Mouse (Mus musculus) CH12.LX (cell line): ENCODE results near the gene Upf1. TPM values are rescaled to one million over a fixed set of nuclear protein-coding genes. Genes with fewer than 3 reads are reported as not detected.

Source experiments
- DNase-seq: peaks from one replicate; pipeline ENCODE4 v3.0.0-alpha.2; 2013; ENCODE audit errors: extremely low read depth
- H3K27ac ChIP-seq: 2 replicates; pipeline ENCODE4 v1.5.1; 2012; ENCODE audit warnings: low read depth, mild to moderate bottlenecking, control low read depth, moderate library complexity; ENCODE audit not compliant: insufficient read depth
- H3K27me3 ChIP-seq: replicated peaks from 2 replicates; pipeline ENCODE3; 2012; ENCODE audit warnings: inconsistent platforms
- H3K36me3 ChIP-seq, 2 experiments: replicated peaks in 1 of 2; 2 replicates each; pipeline versions ENCODE3 to v1.6.1; 2012; ENCODE audit warnings: inconsistent platforms in 1 of 2, low read length in 1 of 2, mild to moderate bottlenecking in 1 of 2, mixed read lengths in 1 of 2, moderate library complexity in 1 of 2; ENCODE audit not compliant: control insufficient read depth in 1 of 2, insufficient read depth in 1 of 2
- H3K4me1 ChIP-seq, 2 experiments: 2 replicates each; pipeline ENCODE4 v1.6.1; 2012; ENCODE audit warnings: inconsistent platforms in 1 of 2, moderate library complexity in 1 of 2; ENCODE audit not compliant: insufficient read depth in 2 of 2, control insufficient read depth in 1 of 2
- H3K4me2 ChIP-seq: 2 replicates; pipeline ENCODE4 v1.6.1; 2012; ENCODE audit warnings: low read depth, mild to moderate bottlenecking, control low read depth; ENCODE audit not compliant: poor library complexity, insufficient read depth, severe bottlenecking
- H3K4me3 ChIP-seq, 3 experiments: fragments of 150-350 bp in 1 of 3; sonication (generic) in 1 of 3; replicated peaks in 1 of 3; 2 replicates each; pipeline versions ENCODE3 to v1.5.1; 2011 to 2012; ENCODE audit warnings: low read depth in 2 of 3, low read length in 2 of 3, mild to moderate bottlenecking in 2 of 3, moderate library complexity in 2 of 3, control low read depth in 1 of 3, improper control_type of control experiment in 1 of 3, inconsistent platforms in 1 of 3, mixed read lengths in 1 of 3; ENCODE audit not compliant: poor library complexity in 1 of 3
- H3K79me2 ChIP-seq: replicated peaks from 2 replicates; pipeline ENCODE4 v1.6.1; 2012; ENCODE audit warnings: mild to moderate bottlenecking, moderate library complexity; ENCODE audit not compliant: control insufficient read depth, poor library complexity, insufficient read depth, severe bottlenecking; ENCODE audit errors: extremely low read depth
- H3K9ac ChIP-seq: 2 replicates; pipeline ENCODE4 v1.6.1; 2012; ENCODE audit warnings: low read depth, mild to moderate bottlenecking, control low read depth, moderate library complexity; ENCODE audit not compliant: insufficient read depth
- H3K9me3 ChIP-seq: replicated peaks from 2 replicates; pipeline ENCODE3; 2012; ENCODE audit warnings: low read length, inconsistent platforms, mixed read lengths
- BHLHE40 ChIP-seq: IDR thresholded peaks from 2 replicates; pipeline ENCODE4 v1.6.1; 2011; ENCODE audit warnings: mild to moderate bottlenecking, low read depth, low read length, improper control_type of control experiment
- CHD1 ChIP-seq: IDR thresholded peaks from 2 replicates; pipeline ENCODE4 v1.6.1; 2012; ENCODE audit warnings: low read depth, low read length, improper control_type of control experiment, inconsistent platforms
- EP300 ChIP-seq: IDR thresholded peaks from 2 replicates; pipeline ENCODE4 v1.6.1; 2011; ENCODE audit warnings: low read length, improper control_type of control experiment
- JUN ChIP-seq: IDR thresholded peaks from 2 replicates; pipeline ENCODE4 v1.6.1; 2011; ENCODE audit warnings: low read depth, mild to moderate bottlenecking, low read length, improper control_type of control experiment, moderate library complexity; ENCODE audit not compliant: insufficient read depth
- JUND ChIP-seq: conservative IDR thresholded peaks from 2 replicates; pipeline ENCODE4 v1.6.1; 2011; ENCODE audit warnings: low read depth, low read length, improper control_type of control experiment
- KAT2A ChIP-seq: IDR thresholded peaks from 2 replicates; pipeline ENCODE4 v1.6.1; 2012; ENCODE audit warnings: low read length, improper control_type of control experiment, inconsistent platforms; ENCODE audit not compliant: insufficient replicate concordance
- MYC ChIP-seq: IDR thresholded peaks from 2 replicates; pipeline ENCODE4 v1.6.1; 2011; ENCODE audit warnings: low read depth, mild to moderate bottlenecking, improper control_type of control experiment, low read length
- NRF1 ChIP-seq: IDR thresholded peaks from 2 replicates; pipeline ENCODE4 v1.6.1; 2014; ENCODE audit warnings: low read depth, mild to moderate bottlenecking, inconsistent platforms, low read length, improper control_type of control experiment, moderate library complexity
- POLR2AphosphoS2 ChIP-seq: IDR thresholded peaks from 2 replicates; pipeline ENCODE4 v1.6.1; 2011; ENCODE audit warnings: low read depth, low read length, improper control_type of control experiment
- RCOR1 ChIP-seq: conservative IDR thresholded peaks from 2 replicates; pipeline ENCODE4 v1.6.1; 2012; ENCODE audit warnings: low read depth, mild to moderate bottlenecking, inconsistent platforms, low read length, improper control_type of control experiment
- SIN3A ChIP-seq: IDR thresholded peaks from 2 replicates; pipeline ENCODE4 v1.6.1; 2012; ENCODE audit warnings: low read length, improper control_type of control experiment, inconsistent platforms
- USF1 ChIP-seq: IDR thresholded peaks from 2 replicates; pipeline ENCODE4 v1.6.1; 2014; ENCODE audit warnings: low read depth, mild to moderate bottlenecking, inconsistent platforms, low read length, improper control_type of control experiment
- ZC3H11A ChIP-seq: IDR thresholded peaks from 2 replicates; pipeline ENCODE4 v1.6.1; 2012; ENCODE audit warnings: low read depth, mild to moderate bottlenecking, inconsistent platforms, low read length, improper control_type of control experiment
- ZKSCAN1 ChIP-seq: IDR thresholded peaks from 2 replicates; pipeline ENCODE4 v1.6.1; 2012; ENCODE audit warnings: low read depth, inconsistent platforms, low read length, improper control_type of control experiment, borderline replicate concordance
- ZMIZ1 ChIP-seq: IDR thresholded peaks from 2 replicates; pipeline ENCODE4 v1.6.1; 2012; ENCODE audit warnings: low read depth, mild to moderate bottlenecking, inconsistent platforms, low read length, improper control_type of control experiment
- dilution Hi-C: fragments of 300-500 bp; cut with MboI; formaldehyde crosslinking; loops from 2 replicates; pipeline ENCODE4 v1.14.3; 2020; ENCODE audit warnings: low sequenced_read_pairs; ENCODE audit not compliant: extremely low pct_unique_long_range_greater_than_20kb, extremely low pct_ligation_motif_present
- in situ Hi-C: fragments of 300-500 bp; cut with MboI; formaldehyde crosslinking; loops from 3 replicates; pipeline ENCODE4 v1.14.3; 2019; ENCODE audit warnings: low sequenced_read_pairs, low pct_ligation_motif_present, low pct_unique_long_range_greater_than_20kb, mixed read lengths
- polyA plus RNA-seq: library from polyadenylated mRNA; unstranded; fragments of >175 nt; gene quantifications from 2 replicates; pipeline ENCODE4 v1.2.1, GENCODE M21; 2012; ENCODE audit warnings: low read depth; ENCODE audit not compliant: insufficient read length
- total RNA-seq, 2 experiments: library from RNA; depleted of rRNA; stranded (reverse); fragments of 300-350 nt in 1 of 2; fragments of >200 nt in 1 of 2; gene quantifications; 2 replicates each; pipeline ENCODE4 v1.2.3; 2012 to 2014

Upf1 gene
- total and polyA plus RNA-seq, 3 experiments: 27.0 to 44.4 (median 39.6) TPM

DNA sequence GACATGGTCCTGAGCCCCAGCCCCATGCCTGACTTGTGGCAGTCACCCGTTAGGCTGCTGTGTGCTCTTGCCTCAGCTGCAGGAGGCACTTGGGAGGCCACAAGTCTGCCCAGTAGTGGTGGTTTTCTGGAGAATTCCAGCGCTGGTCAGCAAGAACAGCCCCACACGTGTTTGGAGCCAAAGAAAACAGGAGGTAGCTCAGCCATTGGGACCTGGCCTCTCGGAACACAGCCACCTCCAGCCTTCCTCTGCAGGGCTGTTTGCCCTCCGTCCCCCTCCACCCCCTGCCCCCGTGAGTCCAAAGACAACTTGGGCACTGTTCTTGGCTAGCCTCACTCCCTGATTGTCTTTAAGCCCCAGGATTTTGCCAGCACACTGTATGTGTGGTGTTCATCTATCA is 18.9 kb upstream of the Upf1 start:
- H3K27me3 ChIP-seq: peaks cover 9% of the 10 kb centered on the region
- H3K36me3 ChIP-seq: no peaks in the 10 kb centered on the region
- H3K9ac ChIP-seq: no peak overlapping the region
- H3K4me2 ChIP-seq: no peak overlapping the region
- TF ChIP-seq JUN: no peak
- TF ChIP-seq KAT2A: no peak
- no peak for TF ChIP-seq RCOR1
- H3K4me3 ChIP-seq: no peak overlapping the region
- H3K27ac ChIP-seq: no peak overlapping the region
- in situ Hi-C loops (no loop called here), dilution Hi-C loops (no loop called here)
- no peak for DNase-seq
- H3K4me1 ChIP-seq: peaks cover 3 to 11% of the 10 kb centered on the region in 2 experiments
- peaks cover 22% of the 10 kb centered on the region for H3K9me3 ChIP-seq
- H3K79me2 ChIP-seq: no peaks in the 10 kb centered on the region

- in situ Hi-C loops: no loop called here
Measured at GRCm38 (mm10) chr8:70370476-70370875, 17.4 kb upstream of the Upf1 start.

DNA sequence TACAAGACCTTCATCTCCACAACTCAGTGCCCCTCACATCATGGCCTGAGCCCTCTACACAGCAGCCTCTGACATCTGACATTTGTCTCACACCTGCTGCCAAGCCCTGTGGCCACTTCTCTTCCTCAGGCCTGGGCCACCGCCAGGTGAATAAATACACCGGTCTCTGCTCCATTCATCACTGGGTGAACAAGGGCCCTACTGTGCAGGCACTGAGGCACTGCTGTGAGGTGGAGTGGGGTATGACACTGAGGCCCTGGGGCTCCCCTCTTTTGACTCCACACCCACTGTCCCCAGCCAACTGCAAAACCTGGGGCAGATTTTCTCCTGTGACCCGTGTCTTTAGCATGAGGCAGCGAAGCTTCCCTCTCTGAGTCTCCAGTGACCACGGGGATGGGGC is 13.5 kb upstream of the Upf1 start:
- no peak for TF ChIP-seq NRF1
- TF ChIP-seq USF1: no peak
- no peak for TF ChIP-seq ZKSCAN1
- no peak for TF ChIP-seq RCOR1
- TF ChIP-seq EP300: no peak
- TF ChIP-seq BHLHE40: no peak
- no peak for TF ChIP-seq ZC3H11A
- TF ChIP-seq MYC: no peak
- TF ChIP-seq SIN3A: no peak
- Histone ChIP-seq H3K27me3 (peaks cover 8% of the 10 kb centered on the region), H3K79me2 (no peaks in the 10 kb centered on the region), H3K4me2 (no peak overlapping the region), H3K4me3 (no peak overlapping the region), H3K9ac (no peak overlapping the region), H3K27ac (no peak overlapping the region), H3K36me3 (no peaks in the 10 kb centered on the region), H3K4me1 (no peaks in the 10 kb centered on the region), H3K9me3 (no peaks in the 10 kb centered on the region)
- dilution Hi-C loops: no loop called here
- in situ Hi-C loops: no loop called here
- DNase-seq: no peak

More at GRCm38 (mm10) chr8:70370476-70370875, 17.4 kb upstream of the Upf1 start:
- Histone ChIP-seq H3K36me3 (no peaks in the 10 kb centered on the region), H3K27me3 (peaks cover 9% of the 10 kb centered on the region), H3K9ac (no peak overlapping the region), H3K79me2 (no peaks in the 10 kb centered on the region), H3K4me1 (peaks cover 0 to 11% of the 10 kb centered on the region in 2 experiments; a peak in 2 of 4 replicates), H3K27ac (no peak overlapping the region), H3K9me3 (peaks cover 15% of the 10 kb centered on the region), H3K4me2 (no peak overlapping the region), H3K4me3 (no peak overlapping the region)
- dilution Hi-C loops: no loop called here
- no peak for DNase-seq
- TF ChIP-seq SIN3A (no peak), ZMIZ1 (no peak), ZKSCAN1 (no peak), POLR2AphosphoS2 (no peak), JUND (no peak), CHD1 (no peak), MYC (no peak)
